Mouse (Mus musculus) left cerebral cortex, postnatal 25 days (tissue): ENCODE measurements around the gene Bicral. TPM values are rescaled to one million over a fixed set of nuclear protein-coding genes. Genes with fewer than 3 reads are reported as not detected.

Source experiments
- DNase-seq, 2 experiments: peaks; one replicate each; pipeline ENCODE4 v3.0.0; 2022; ENCODE audit warnings: low spot score in 2 of 2, mixed read lengths in 1 of 2
- intact Hi-C: fragments of 180-260 bp; cut with DNase I; formaldehyde crosslinking; loops from one replicate; pipeline ENCODE4 v1.15.1; 2025
- total RNA-seq, 2 experiments: library from RNA; stranded (reverse); gene quantifications; 2 replicates each; pipeline ENCODE4 v1.2.3; 2021

Bicral gene
- total RNA-seq: 10 to 100 TPM; 41.6 to 49.7 TPM

GRCm38 (mm10) chr17:46857903-46858748, at the start of gene Bicral:
Gene Bicral, minus strand, starts transcription at chr17:46858482.
- peak; percentile 61 to 69 for DNase-seq
- intact Hi-C loops: loop anchor here (1.0 to 2.0 kb wide), 2 partner anchors 32 to 75 kb away; partner anchors contain the start of genes Rpl7l1 and Tbcc

- peak; percentile 66 to 81 for DNase-seq
- intact Hi-C loops: no loop called here
Observed at GRCm38 (mm10) chr17:46903876-46904490, 45.7 kb upstream of the Bicral start.

GRCm38 (mm10) chr17:46900941-46901340, 42.7 kb upstream of the Bicral start:
- no peak for DNase-seq
- intact Hi-C loops: no loop called here

GRCm38 (mm10) chr17:46897221-46897950, 39.1 kb upstream of the Bicral start:
- DNase-seq: no peak
- intact Hi-C loops: no loop called here

- intact Hi-C loops: no loop called here
- no peak for DNase-seq
Observed at GRCm38 (mm10) chr17:46895426-46895825, 37.1 kb upstream of the Bicral start.

GRCm38 (mm10) chr17:46890843-46891594, 32.7 kb upstream of the Bicral start:
- DNase-seq: peak in 1 of 2 experiments; percentile 71
- intact Hi-C loops: loop anchor here (1.0 to 5.0 kb wide), 3 partner anchors 34 to 108 kb away; partner anchors contain the start of gene Rpl7l1

GRCm38 (mm10) chr17:46890116-46890815, 32.0 kb upstream of the Bicral start, which contains the start of gene Tbcc:
Gene Tbcc, plus strand, starts transcription at chr17:46890684.
- DNase-seq: peak; percentile 96 to 99
- intact Hi-C loops: loop anchor here (1.0 to 5.0 kb wide), 3 partner anchors 33 to 107 kb away; partner anchors contain the start of gene Rpl7l1

GRCm38 (mm10) chr17:46889450-46890084, 31.3 kb upstream of the Bicral start:
- intact Hi-C loops: loop anchor here (1.0 to 5.0 kb wide), 3 partner anchors 32 to 107 kb away; partner anchors contain the start of gene Rpl7l1
- DNase-seq: peak; percentile 79 to 85

GRCm38 (mm10) chr17:46888511-46889212, 30.4 kb upstream of the Bicral start:
- peak; percentile 57 to 73 for DNase-seq
- intact Hi-C loops: no loop called here

- intact Hi-C loops: no loop called here
- no peak for DNase-seq
Observed at GRCm38 (mm10) chr17:46885910-46886643, 27.8 kb upstream of the Bicral start.

- intact Hi-C loops: no loop called here
- DNase-seq: no peak
Observed at GRCm38 (mm10) chr17:46885218-46885909, 27.1 kb upstream of the Bicral start.

GRCm38 (mm10) chr17:46884766-46885165, 26.5 kb upstream of the Bicral start:
- intact Hi-C loops: no loop called here
- DNase-seq: no peak

- intact Hi-C loops: no loop called here
- DNase-seq: no peak
Observed at GRCm38 (mm10) chr17:46883107-46883506, 24.8 kb upstream of the Bicral start.

GRCm38 (mm10) chr17:46881728-46882127, 23.4 kb upstream of the Bicral start:
- intact Hi-C loops: no loop called here
- no peak for DNase-seq

GRCm38 (mm10) chr17:46880322-46880721, 22.0 kb upstream of the Bicral start:
- no peak for DNase-seq
- intact Hi-C loops: no loop called here

- DNase-seq: no peak
- intact Hi-C loops: no loop called here
Observed at GRCm38 (mm10) chr17:46879841-46880311, 21.6 kb upstream of the Bicral start.
